Mouse (Mus musculus) limb, embryonic 15.5 days (tissue): ENCODE data around the gene Arhgdib. TPM values are rescaled to one million over a fixed set of nuclear protein-coding genes. Genes with fewer than 3 reads are reported as not detected.
A peak's percentile ranks its signal among the peaks of the same experiment; 100 is the strongest.
"Not testable (repeated sequence)": the region's sequence is repeated elsewhere in the genome, so short reads cannot be mapped to it uniquely, and the experiment has no call there.

ENCODE experiments used
- ATAC-seq: fragments of 200-750 bp; cut with Nextera tagmentation; 2 replicates; pipeline ENCODE4 v1.8.0; 2017; ENCODE audit warnings: low read depth, moderate TSS enrichment; ENCODE audit not compliant: insufficient number of reproducible peaks, low FRiP score, low TSS enrichment
- H3K27ac ChIP-seq: fragments of 300-500 bp; sonication (generic); 2 replicates; pipeline ENCODE4 v1.5.1; 2015; ENCODE audit warnings: moderate library complexity, mild to moderate bottlenecking, inconsistent platforms
- H3K27me3 ChIP-seq: fragments of 300-500 bp; sonication (generic); 2 replicates; pipeline ENCODE4 v1.6.1; 2015; ENCODE audit warnings: inconsistent platforms
- H3K36me3 ChIP-seq: fragments of 300-500 bp; sonication (generic); 2 replicates; pipeline ENCODE4 v1.6.1; 2015; ENCODE audit warnings: inconsistent platforms
- H3K4me1 ChIP-seq: fragments of 300-500 bp; sonication (generic); 2 replicates; pipeline ENCODE4 v1.6.1; 2015; ENCODE audit warnings: inconsistent platforms
- H3K4me2 ChIP-seq: fragments of 300-500 bp; sonication (generic); 2 replicates; pipeline ENCODE4 v1.6.1; 2015; ENCODE audit warnings: mild to moderate bottlenecking, inconsistent platforms
- H3K4me3 ChIP-seq: fragments of 300-500 bp; sonication (generic); 2 replicates; pipeline ENCODE4 v1.5.1; 2015; ENCODE audit warnings: mild to moderate bottlenecking, inconsistent platforms
- H3K9ac ChIP-seq: fragments of 300-500 bp; sonication (generic); 2 replicates; pipeline ENCODE4 v1.6.1; 2015; ENCODE audit warnings: inconsistent platforms
- H3K9me3 ChIP-seq: fragments of 300-500 bp; sonication (generic); 2 replicates; pipeline ENCODE4 v1.6.1; 2016; ENCODE audit warnings: inconsistent platforms
- WGBS: fragments of 180-500 bp; shearing (Covaris S2); methylation state at CpG from one replicate; pipeline ENCODE4 v1.1.7; 2015; 5-methylcytosine and 5-hydroxymethylcytosine counted together
- polyA plus RNA-seq: library from polyadenylated mRNA; unstranded; fragments of >200 nt; fragmentation: Nextera tagmentation; extraction: Ambion mirVana; gene quantifications from 2 replicates; pipeline ENCODE4 v1.2.1, GENCODE M21; 2015

The Arhgdib gene
- polyA plus RNA-seq, 1 experiment from 2014 or later: 166 TPM

- no peak for ATAC-seq
- no peak overlapping the region for H3K9ac ChIP-seq
- H3K36me3 ChIP-seq: no peaks in the 10 kb centered on the region
- H3K4me1 ChIP-seq: peaks cover 18% of the 10 kb centered on the region; the same call in 1 of the 2 replicates
- peak overlapping the region; percentile 63; the same call in 1 of the 2 replicates for H3K27ac ChIP-seq
- H3K27me3 ChIP-seq: no peaks in the 10 kb centered on the region
- 20% methylated on average over 4 of the region's 4 CpGs for WGBS
- H3K4me3 ChIP-seq: no peak overlapping the region
- H3K9me3 ChIP-seq: no peaks in the 10 kb centered on the region
- H3K4me2 ChIP-seq: no peak overlapping the region
Measured at GRCm38 (mm10) chr6:136898222-136898621, 43.5 kb downstream of the Arhgdib start.

GRCm38 (mm10) chr6:136897789-136898188 lies 43.9 kb downstream of the Arhgdib start:
- Histone ChIP-seq H3K27ac (peak overlapping the region; percentile 63), H3K4me1 (peaks cover 18% of the 10 kb centered on the region; the same call in 1 of the 2 replicates), H3K27me3 (no peaks in the 10 kb centered on the region), H3K9me3 (no peaks in the 10 kb centered on the region), H3K9ac (no peak overlapping the region), H3K36me3 (no peaks in the 10 kb centered on the region), H3K4me3 (no peak overlapping the region), H3K4me2 (no peak overlapping the region)
- WGBS: 53% methylated on average over 4 of the region's 4 CpGs
- no peak for ATAC-seq

- 34% methylated on average over 15 of the region's 15 CpGs for WGBS
- Histone ChIP-seq H3K9ac (no peak overlapping the region), H3K27me3 (no peaks in the 10 kb centered on the region), H3K4me3 (no peak overlapping the region), H3K4me2 (no peak overlapping the region), H3K27ac (peak overlapping the region; percentile 63), H3K36me3 (no peaks in the 10 kb centered on the region), H3K4me1 (peaks cover 18% of the 10 kb centered on the region; the same call in 1 of the 2 replicates), H3K9me3 (no peaks in the 10 kb centered on the region)
- no peak for ATAC-seq
Measured at GRCm38 (mm10) chr6:136894532-136895339, 47.0 kb downstream of the Arhgdib start.

GRCm38 (mm10) chr6:136892002-136892401 lies 49.7 kb downstream of the Arhgdib start:
- Histone ChIP-seq H3K4me1 (peaks cover 18% of the 10 kb centered on the region; the same call in 1 of the 2 replicates), H3K4me2 (no peak overlapping the region), H3K27me3 (no peaks in the 10 kb centered on the region), H3K9ac (no peak overlapping the region), H3K4me3 (no peak overlapping the region), H3K9me3 (no peaks in the 10 kb centered on the region), H3K27ac (no peak overlapping the region), H3K36me3 (no peaks in the 10 kb centered on the region)
- no peak for ATAC-seq
- 83% methylated on average over 2 of the region's 2 CpGs for WGBS

- H3K4me3 ChIP-seq: no peak overlapping the region
- H3K9ac ChIP-seq: no peak overlapping the region
- H3K36me3 ChIP-seq: no peaks in the 10 kb centered on the region
- no peak for ATAC-seq
- H3K27me3 ChIP-seq: no peaks in the 10 kb centered on the region
- no peak overlapping the region for H3K27ac ChIP-seq
- WGBS: 93% methylated on average over 6 of the region's 6 CpGs
- no peaks in the 10 kb centered on the region for H3K9me3 ChIP-seq
- H3K4me2 ChIP-seq: no peak overlapping the region
- H3K4me1 ChIP-seq: peaks cover 11% of the 10 kb centered on the region; the same call in 1 of the 2 replicates
Measured at GRCm38 (mm10) chr6:136889554-136889953, 52.1 kb downstream of the Arhgdib start.

GRCm38 (mm10) chr6:136889067-136889466 lies 52.6 kb downstream of the Arhgdib start:
- Histone ChIP-seq H3K9me3 (no peaks in the 10 kb centered on the region), H3K4me2 (no peak overlapping the region), H3K4me1 (peaks cover 7% of the 10 kb centered on the region; the same call in 1 of the 2 replicates), H3K9ac (no peak overlapping the region), H3K27ac (no peak overlapping the region), H3K36me3 (no peaks in the 10 kb centered on the region), H3K4me3 (no peak overlapping the region), H3K27me3 (no peaks in the 10 kb centered on the region)
- no peak for ATAC-seq
- WGBS: 92% methylated on average over 6 of the region's 6 CpGs

GRCm38 (mm10) chr6:136887854-136888253 lies 53.8 kb downstream of the Arhgdib start:
- Histone ChIP-seq H3K4me1 (peaks cover 7% of the 10 kb centered on the region; the same call in 1 of the 2 replicates), H3K27ac (peak overlapping the region; percentile 71), H3K9ac (no peak overlapping the region), H3K36me3 (no peaks in the 10 kb centered on the region), H3K4me3 (no peak overlapping the region), H3K4me2 (no peak overlapping the region), H3K27me3 (no peaks in the 10 kb centered on the region), H3K9me3 (no peaks in the 10 kb centered on the region)
- peak; percentile 40 for ATAC-seq
- WGBS: 44% methylated on average over 9 of the region's 9 CpGs

- 58% methylated on average over 1 of the region's 1 CpGs for WGBS
- H3K9me3 ChIP-seq, H3K9ac ChIP-seq, H3K36me3 ChIP-seq, H3K4me2 ChIP-seq, H3K27ac ChIP-seq, H3K27me3 ChIP-seq, ATAC-seq, H3K4me3 ChIP-seq: not testable (repeated sequence)
- H3K4me1 ChIP-seq: peaks cover 15% of the 10 kb centered on the region; the same call in 1 of the 2 replicates
Measured at GRCm38 (mm10) chr6:136884766-136885165, 56.9 kb downstream of the Arhgdib start.

- ATAC-seq: no peak
- no peaks in the 10 kb centered on the region for H3K27me3 ChIP-seq
- H3K27ac ChIP-seq: no peak overlapping the region
- peaks cover 15% of the 10 kb centered on the region; the same call in 1 of the 2 replicates for H3K4me1 ChIP-seq
- WGBS: 94% methylated on average over 6 of the region's 6 CpGs
- no peaks in the 10 kb centered on the region for H3K9me3 ChIP-seq
- no peaks in the 10 kb centered on the region for H3K36me3 ChIP-seq
- no peak overlapping the region for H3K9ac ChIP-seq
- H3K4me3 ChIP-seq: no peak overlapping the region
- no peak overlapping the region for H3K4me2 ChIP-seq
Measured at GRCm38 (mm10) chr6:136883961-136884360, 57.7 kb downstream of the Arhgdib start.

- no peak overlapping the region for H3K27ac ChIP-seq
- 82% methylated on average over 3 of the region's 3 CpGs for WGBS
- no peaks in the 10 kb centered on the region for H3K36me3 ChIP-seq
- no peak for ATAC-seq
- no peaks in the 10 kb centered on the region for H3K27me3 ChIP-seq
- peaks cover 15% of the 10 kb centered on the region; the same call in 1 of the 2 replicates for H3K4me1 ChIP-seq
- no peaks in the 10 kb centered on the region for H3K9me3 ChIP-seq
- H3K4me2 ChIP-seq: no peak overlapping the region
- H3K9ac ChIP-seq: no peak overlapping the region
- H3K4me3 ChIP-seq: no peak overlapping the region
Measured at GRCm38 (mm10) chr6:136883431-136883915, 58.2 kb downstream of the Arhgdib start.

- no peak overlapping the region for H3K4me3 ChIP-seq
- H3K4me2 ChIP-seq: no peak overlapping the region
- peaks cover 7% of the 10 kb centered on the region; the same call in 1 of the 2 replicates for H3K4me1 ChIP-seq
- H3K9ac ChIP-seq: no peak overlapping the region
- WGBS: 39% methylated on average over 8 of the region's 8 CpGs
- no peaks in the 10 kb centered on the region for H3K9me3 ChIP-seq
- no peak; the same call in 1 of the 2 replicates for ATAC-seq
- no peaks in the 10 kb centered on the region for H3K27me3 ChIP-seq
- H3K36me3 ChIP-seq: no peaks in the 10 kb centered on the region
- H3K27ac ChIP-seq: peak overlapping the region; percentile 47; the same call in 1 of the 2 replicates
Measured at GRCm38 (mm10) chr6:136881678-136882077, 60.0 kb downstream of the Arhgdib start.

GRCm38 (mm10) chr6:136875670-136876069 lies 66.0 kb downstream of the Arhgdib start, which contains the start of gene Mgp:
Mgp (minus strand) TSS chr6:136875823.
- peak within 1 kb of the TSS; percentile 49 for H3K4me3 ChIP-seq
- peak within 1 kb of the TSS; percentile 42; the same call in 1 of the 2 replicates for H3K9ac ChIP-seq
- H3K27ac ChIP-seq: peak within 1 kb of the TSS; percentile 88
- H3K36me3 ChIP-seq: peaks cover 3% of the 10 kb centered on the region; the same call in 1 of the 2 replicates
- no peaks in the 10 kb centered on the region for H3K9me3 ChIP-seq
- peak; percentile 89 for ATAC-seq
- peaks cover 21% of the 10 kb centered on the region for H3K4me1 ChIP-seq
- H3K27me3 ChIP-seq: no peaks in the 10 kb centered on the region
- peak within 1 kb of the TSS; percentile 54 for H3K4me2 ChIP-seq
- 13% methylated on average over 9 of the region's 9 CpGs for WGBS
